Mouse (Mus musculus) intestine, embryonic 16.5 days (tissue): ENCODE data around the gene Mgrn1. TPM values are rescaled to one million over a fixed set of nuclear protein-coding genes. Genes with fewer than 3 reads are reported as not detected.
A peak's percentile ranks its signal among the peaks of the same experiment; 100 is the strongest.

ENCODE experiments used
- ATAC-seq: fragments of 200-750 bp; cut with Nextera tagmentation; 2 replicates; pipeline ENCODE4 v1.8.0; 2017; ENCODE audit warnings: moderate TSS enrichment, moderate library complexity
- H3K27ac ChIP-seq: fragments of 300-500 bp; sonication (generic); 2 replicates; pipeline ENCODE4 v1.5.1; 2014; ENCODE audit warnings: mild to moderate bottlenecking, low read length
- H3K27me3 ChIP-seq: fragments of 300-500 bp; sonication (generic); replicated peaks from 2 replicates; pipeline ENCODE4 v1.6.1; 2014; ENCODE audit warnings: low read length, control low read depth, mixed read lengths; ENCODE audit not compliant: control insufficient read depth, insufficient read depth
- H3K36me3 ChIP-seq: fragments of 300-500 bp; sonication (generic); 2 replicates; pipeline ENCODE4 v1.6.1; 2014; ENCODE audit warnings: low read length, control low read depth; ENCODE audit not compliant: control insufficient read depth, insufficient read depth
- H3K4me1 ChIP-seq: fragments of 300-500 bp; sonication (generic); 2 replicates; pipeline ENCODE4 v1.6.1; 2014; ENCODE audit warnings: low read length, control low read depth, mixed read lengths; ENCODE audit not compliant: control insufficient read depth, insufficient read depth
- H3K4me2 ChIP-seq: fragments of 300-500 bp; sonication (generic); 2 replicates; pipeline ENCODE4 v1.6.1; 2014; ENCODE audit warnings: low read depth, low read length, control low read depth
- H3K4me3 ChIP-seq: fragments of 300-500 bp; sonication (generic); 2 replicates; pipeline ENCODE4 v1.5.1; 2014; ENCODE audit warnings: mild to moderate bottlenecking, low read length
- H3K9ac ChIP-seq: fragments of 300-500 bp; sonication (generic); 2 replicates; pipeline ENCODE4 v1.6.1; 2014; ENCODE audit warnings: low read depth, low read length
- H3K9me3 ChIP-seq: fragments of 300-500 bp; sonication (generic); 2 replicates; pipeline ENCODE4 v1.6.1; 2016; ENCODE audit warnings: low read length, control low read depth; ENCODE audit not compliant: control insufficient read depth
- WGBS: fragments of 180-500 bp; shearing (Covaris S2); extraction: QIAGEN DNeasy Blood & Tissue Kit; methylation state at CpG from one replicate; pipeline ENCODE4 v1.1.7; 2014; 5-methylcytosine and 5-hydroxymethylcytosine counted together
- polyA plus RNA-seq: library from polyadenylated mRNA; unstranded; fragments of >200 nt; fragmentation: Nextera tagmentation; extraction: Ambion mirVana; gene quantifications from 2 replicates; pipeline ENCODE4 v1.2.1, GENCODE M21; 2015

Gene Mgrn1
- polyA plus RNA-seq, 1 experiment from 2014 or later: 82.7 TPM

DNA sequence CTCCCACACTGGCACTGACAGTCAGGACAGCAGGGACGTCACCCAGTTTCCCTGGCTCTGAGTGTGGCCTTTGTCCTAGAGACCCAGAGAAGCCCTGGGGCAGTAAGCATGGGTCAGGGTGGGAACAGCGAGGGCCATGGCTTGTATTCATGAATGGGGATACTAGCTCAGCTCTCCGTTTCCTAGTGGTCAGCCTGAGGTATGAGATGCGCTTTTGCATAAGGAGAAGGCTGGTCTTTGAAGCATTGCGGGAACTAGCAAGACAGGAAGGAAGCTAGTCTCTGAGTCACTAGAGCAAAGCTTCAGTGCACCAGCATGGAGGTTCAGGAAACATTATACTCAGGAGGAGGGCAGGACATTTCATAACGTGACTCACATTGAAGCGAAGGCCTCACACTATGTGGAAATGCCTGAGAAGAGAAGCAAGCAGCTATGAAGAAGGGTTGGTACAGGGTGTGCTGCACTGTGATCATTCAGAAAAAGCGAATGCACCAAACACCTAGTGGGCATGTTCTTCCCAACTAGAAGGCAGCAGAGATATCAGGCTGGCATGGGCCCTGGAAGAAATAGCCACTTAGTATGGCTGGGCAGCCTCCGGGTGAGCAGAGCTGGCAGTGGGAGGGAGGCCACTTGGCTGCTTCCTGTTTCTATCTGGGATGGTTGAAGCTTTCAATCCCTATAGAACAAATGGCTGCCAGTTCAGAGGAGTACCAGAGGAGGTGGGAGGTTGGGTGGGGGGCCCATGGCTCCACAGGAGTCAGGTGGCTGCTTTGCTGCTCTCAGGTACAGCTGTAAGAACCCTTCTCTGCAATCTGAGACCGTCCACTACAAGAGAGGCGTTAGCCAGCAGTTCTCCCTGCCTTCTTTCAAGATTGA lies 27.1 kb downstream of the Mgrn1 start:
- Histone ChIP-seq H3K4me3 (no peak overlapping the region), H3K27ac (peak overlapping the region; percentile 62), H3K9ac (no peak overlapping the region), H3K36me3 (peaks cover 26% of the 10 kb centered on the region), H3K27me3 (no peaks in the 10 kb centered on the region), H3K4me2 (no peak overlapping the region), H3K4me1 (peaks cover 2% of the 10 kb centered on the region; the same call in 1 of the 2 replicates), H3K9me3 (no peaks in the 10 kb centered on the region)
- peak; percentile 24 for ATAC-seq
- 70% methylated on average over 11 of the region's 11 CpGs for WGBS

GRCm38 (mm10) chr16:4913783-4914735 lies 28.0 kb downstream of the Mgrn1 start:
- Histone ChIP-seq H3K27ac (peak overlapping the region; percentile 62; the same call in 1 of the 2 replicates), H3K9ac (no peak overlapping the region), H3K27me3 (no peaks in the 10 kb centered on the region), H3K4me3 (no peak overlapping the region), H3K4me2 (no peak overlapping the region), H3K9me3 (no peaks in the 10 kb centered on the region), H3K36me3 (peaks cover 25% of the 10 kb centered on the region), H3K4me1 (peaks cover 2% of the 10 kb centered on the region; the same call in 1 of the 2 replicates)
- peak; percentile 79 for ATAC-seq
- 32% methylated on average over 12 of the region's 12 CpGs for WGBS

DNA sequence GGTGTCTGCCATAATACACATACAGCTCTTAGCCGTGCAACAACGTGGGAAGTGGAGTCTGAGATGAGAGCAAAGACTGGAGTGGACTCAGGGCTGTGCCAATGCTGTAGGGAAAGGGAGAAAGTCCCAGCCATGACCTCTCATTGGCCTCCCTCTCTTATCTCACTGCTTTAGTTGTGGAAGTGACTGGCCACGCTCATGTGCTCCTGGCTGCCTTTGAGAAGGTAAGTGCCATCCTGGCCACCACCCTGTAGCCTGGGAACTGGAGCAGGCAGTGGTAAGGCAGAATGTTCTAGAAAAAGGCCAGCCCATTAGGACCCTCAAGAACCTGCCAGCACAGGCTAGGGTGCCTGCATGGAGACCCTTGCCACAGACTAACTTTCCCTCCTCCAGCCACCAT lies 29.9 kb downstream of the Mgrn1 start:
- Histone ChIP-seq H3K27ac (no peak overlapping the region), H3K9me3 (no peaks in the 10 kb centered on the region), H3K9ac (no peak overlapping the region), H3K36me3 (peaks cover 17% of the 10 kb centered on the region), H3K4me2 (no peak overlapping the region), H3K4me3 (no peak overlapping the region), H3K4me1 (peaks cover 2% of the 10 kb centered on the region; the same call in 1 of the 2 replicates), H3K27me3 (no peaks in the 10 kb centered on the region)
- 91% methylated on average over 3 of the region's 3 CpGs for WGBS
- no peak for ATAC-seq

GRCm38 (mm10) chr16:4916608-4917007 lies 30.6 kb downstream of the Mgrn1 start:
- H3K9ac ChIP-seq: no peak overlapping the region
- no peak overlapping the region for H3K4me2 ChIP-seq
- H3K4me3 ChIP-seq: no peak overlapping the region
- no peak for ATAC-seq
- no peaks in the 10 kb centered on the region for H3K9me3 ChIP-seq
- no peak overlapping the region for H3K27ac ChIP-seq
- no peaks in the 10 kb centered on the region for H3K27me3 ChIP-seq
- 90% methylated on average over 2 of the region's 2 CpGs for WGBS
- H3K4me1 ChIP-seq: peaks cover 2% of the 10 kb centered on the region; the same call in 1 of the 2 replicates
- peaks cover 14% of the 10 kb centered on the region for H3K36me3 ChIP-seq

- H3K4me3 ChIP-seq: no peak overlapping the region
- no peaks in the 10 kb centered on the region for H3K4me1 ChIP-seq
- peaks cover 18% of the 10 kb centered on the region for H3K36me3 ChIP-seq
- no peaks in the 10 kb centered on the region for H3K27me3 ChIP-seq
- H3K9ac ChIP-seq: no peak overlapping the region
- H3K4me2 ChIP-seq: no peak overlapping the region
- no peak for ATAC-seq
- 81% methylated on average over 4 of the region's 4 CpGs for WGBS
- H3K27ac ChIP-seq: no peak overlapping the region
- no peaks in the 10 kb centered on the region for H3K9me3 ChIP-seq
Observed at GRCm38 (mm10) chr16:4920556-4920955, 34.5 kb downstream of the Mgrn1 start.

DNA sequence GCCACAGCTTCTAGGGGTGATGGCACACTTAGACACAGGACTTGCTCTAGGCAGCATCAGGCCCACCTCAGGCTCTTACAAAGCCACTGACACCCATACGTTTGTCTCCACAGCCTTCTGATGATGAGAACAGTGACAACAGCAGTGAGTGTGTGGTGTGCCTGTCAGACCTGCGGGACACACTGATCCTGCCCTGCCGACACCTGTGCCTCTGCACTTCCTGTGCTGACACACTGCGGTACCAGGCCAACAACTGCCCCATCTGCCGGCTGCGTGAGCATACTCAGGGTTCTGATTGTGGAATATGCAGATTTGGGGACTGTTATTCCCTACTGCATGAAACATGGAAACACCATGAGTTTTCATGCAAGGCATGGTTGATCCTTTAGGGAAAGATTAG lies 36.4 kb downstream of the Mgrn1 start:
- Histone ChIP-seq H3K27ac (no peak overlapping the region), H3K27me3 (no peaks in the 10 kb centered on the region), H3K4me3 (no peak overlapping the region), H3K9ac (no peak overlapping the region), H3K4me2 (no peak overlapping the region), H3K4me1 (no peaks in the 10 kb centered on the region), H3K9me3 (no peaks in the 10 kb centered on the region), H3K36me3 (peaks cover 24% of the 10 kb centered on the region)
- no peak for ATAC-seq
- 90% methylated on average over 6 of the region's 6 CpGs for WGBS

DNA sequence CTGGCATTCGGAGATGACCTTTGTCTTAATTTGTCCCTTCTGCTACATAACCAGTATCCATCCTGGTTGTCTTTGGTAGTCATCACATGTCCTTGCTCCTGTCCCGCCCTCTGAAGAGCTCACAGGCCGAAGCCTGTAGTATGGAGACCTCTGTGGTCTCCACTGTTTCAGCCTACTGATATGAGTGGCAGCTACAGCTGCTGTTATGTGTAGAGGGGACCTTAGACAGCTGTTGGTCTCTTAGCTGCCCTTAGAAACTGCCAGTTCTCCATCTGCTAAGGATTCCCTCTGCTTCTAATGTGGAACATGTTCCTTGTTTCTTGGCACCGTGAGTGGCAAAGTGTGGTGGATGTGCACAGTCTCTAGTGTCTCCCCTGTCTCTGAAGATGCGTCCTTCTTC lies 37.9 kb downstream of the Mgrn1 start:
- no peak overlapping the region for H3K9ac ChIP-seq
- peaks cover 30% of the 10 kb centered on the region for H3K36me3 ChIP-seq
- no peak overlapping the region for H3K27ac ChIP-seq
- H3K4me1 ChIP-seq: no peaks in the 10 kb centered on the region
- H3K4me2 ChIP-seq: no peak overlapping the region
- ATAC-seq: no peak
- no peak overlapping the region for H3K4me3 ChIP-seq
- WGBS: 89% methylated on average over 5 of the region's 5 CpGs
- no peaks in the 10 kb centered on the region for H3K9me3 ChIP-seq
- no peaks in the 10 kb centered on the region for H3K27me3 ChIP-seq

DNA sequence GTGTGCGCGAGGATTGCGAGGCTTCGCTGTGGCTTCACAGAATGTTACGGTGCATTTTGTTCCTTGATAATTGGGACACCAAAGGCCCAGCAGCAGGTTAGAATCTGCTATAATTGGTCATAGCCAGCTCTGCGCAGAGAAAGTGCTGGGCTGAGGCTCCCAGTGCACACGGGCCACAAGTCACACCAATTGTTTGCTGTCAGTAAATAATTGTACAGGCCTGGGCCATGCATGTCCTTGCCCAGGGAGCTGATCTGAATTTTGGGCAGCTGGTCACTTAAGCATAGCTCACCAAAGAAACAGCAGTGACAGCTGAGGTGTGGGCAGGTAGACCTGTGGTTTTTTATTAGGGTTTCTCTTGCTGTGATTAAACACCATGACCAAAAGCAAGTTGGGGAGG lies 41.9 kb downstream of the Mgrn1 start:
- H3K4me1 ChIP-seq: 0 out of 2 replicates have a peak, but pooled peaks cover 8% of the 10 kb centered on the region
- H3K27ac ChIP-seq: no peak overlapping the region
- WGBS: 94% methylated on average over 7 of the region's 7 CpGs
- no peak overlapping the region for H3K9ac ChIP-seq
- no peaks in the 10 kb centered on the region for H3K9me3 ChIP-seq
- no peak overlapping the region for H3K4me2 ChIP-seq
- peaks cover 30% of the 10 kb centered on the region for H3K36me3 ChIP-seq
- no peak for ATAC-seq
- no peak overlapping the region for H3K4me3 ChIP-seq
- no peaks in the 10 kb centered on the region for H3K27me3 ChIP-seq

GRCm38 (mm10) chr16:4928474-4928873 lies 42.4 kb downstream of the Mgrn1 start:
- Histone ChIP-seq H3K27ac (no peak overlapping the region), H3K9me3 (no peaks in the 10 kb centered on the region), H3K27me3 (no peaks in the 10 kb centered on the region), H3K4me3 (no peak overlapping the region), H3K36me3 (peaks cover 27% of the 10 kb centered on the region), H3K9ac (no peak overlapping the region), H3K4me1 (0 out of 2 replicates have a peak, but pooled peaks cover 9% of the 10 kb centered on the region), H3K4me2 (no peak overlapping the region)
- WGBS: 76% methylated on average over 2 of the region's 2 CpGs
- ATAC-seq: no peak
